Mouse (Mus musculus) CD4-positive naive resting alpha-beta T cell, adult 76 days (primary cell): ENCODE measurements around the gene Oas3. TPM values are rescaled to one million over a fixed set of nuclear protein-coding genes. Genes with fewer than 3 reads are reported as not detected.

Experiments used
- total RNA-seq: library from RNA; stranded (reverse); gene quantifications from one replicate; pipeline ENCODE4 v1.2.4, GENCODE M21; 2023

The Oas3 gene
- 8.6 TPM for total RNA-seq

GRCm38 (mm10) chr5:120777478-120777877 lies at the start of gene Oas3:
Gene Oas3 (minus strand): TSS chr5:120777661.

DNA sequence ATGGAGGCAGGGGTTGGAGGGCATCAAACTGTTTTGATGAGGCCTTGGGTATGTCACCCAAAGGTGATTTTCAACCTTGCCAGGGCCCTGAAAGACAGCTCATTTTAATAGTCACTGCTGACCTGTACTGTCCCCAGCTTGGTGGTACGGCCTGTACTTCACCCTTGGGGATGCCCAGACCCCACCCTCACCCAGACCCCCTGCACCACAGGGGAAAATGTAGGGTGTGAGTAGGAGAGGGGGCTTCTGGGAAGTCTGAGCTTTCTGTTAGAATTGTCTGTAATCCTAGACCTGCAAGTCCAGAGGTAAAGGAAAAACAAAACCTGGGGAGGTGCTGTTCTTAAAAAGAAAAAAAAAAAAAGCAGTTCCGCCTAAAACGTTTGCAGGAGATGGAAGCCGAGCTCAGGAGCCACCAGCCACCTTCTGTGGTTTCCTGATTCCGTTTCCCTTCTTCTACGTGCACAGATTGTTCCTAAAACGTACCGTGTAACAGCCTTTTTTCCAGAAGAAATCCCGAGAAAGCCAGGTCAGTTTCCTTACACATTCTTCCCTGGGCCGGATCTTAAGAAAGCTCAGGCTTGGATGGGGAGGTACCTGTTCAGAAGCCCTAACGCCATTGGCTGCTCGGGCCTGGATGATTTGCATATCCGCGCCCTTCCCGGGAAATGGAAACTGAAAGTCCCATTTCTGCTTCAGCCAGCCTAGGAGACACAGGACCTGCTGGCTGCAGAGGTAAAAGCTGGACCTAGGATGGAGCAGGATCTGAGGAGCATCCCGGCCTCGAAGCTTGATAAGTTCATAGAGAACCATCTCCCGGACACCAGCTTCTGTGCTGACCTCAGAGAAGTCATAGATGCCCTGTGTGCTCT lies 34.7 kb upstream of the Oas3 start, which contains the start of gene Oas1c:
Gene Oas1c, minus strand, starts transcription at position 564 of the 869 bp plus-strand sequence.

GRCm38 (mm10) chr5:120795480-120796034 lies 18.1 kb upstream of the Oas3 start, which contains the start of gene Oas1e:
Gene Oas1e (minus strand): TSS chr5:120795530.

GRCm38 (mm10) chr5:120749688-120750087 lies 27.8 kb downstream of the Oas3 start, which contains the start of gene Oas2:
Gene Oas2 (minus strand): TSS chr5:120749853.

DNA sequence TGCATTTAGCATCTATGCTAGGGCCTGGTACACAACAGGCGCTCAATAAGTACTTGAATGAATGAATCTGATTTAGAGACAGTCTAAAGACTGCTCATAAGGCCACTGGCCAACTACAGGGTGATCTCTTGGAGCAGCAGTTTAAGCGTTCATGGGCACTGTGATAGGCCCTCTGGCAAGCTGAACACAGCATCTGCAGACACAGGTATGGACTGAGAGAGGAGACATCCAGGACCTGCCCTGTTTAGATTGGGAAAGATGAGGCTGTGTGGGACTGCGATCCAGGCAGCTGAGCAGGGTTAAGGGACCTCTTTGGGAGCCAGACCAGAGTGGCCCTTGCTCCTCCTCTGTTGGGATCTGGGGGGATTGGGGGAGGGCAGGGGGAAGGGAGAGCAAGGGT lies 65.6 kb downstream of the Oas3 start, which contains the start of gene Dtx1:
Gene Dtx1, minus strand, starts transcription at position 101 of the 400 bp plus-strand sequence.

Other genes with a start within 250 kb of the Oas3 start
- gene Tpcn1, start 189.0 kb downstream of the Oas3 start, total RNA-seq: 43.1 TPM
- 0.91 TPM for gene Iqcd, start 188.6 kb downstream of the Oas3 start, total RNA-seq
- gene Rita1, start 165.1 kb downstream of the Oas3 start, total RNA-seq: 4.6 TPM
- 116 TPM for gene Ddx54, start 164.9 kb downstream of the Oas3 start, total RNA-seq
- gene Cfap73, start 143.4 kb downstream of the Oas3 start, total RNA-seq: not detected
- 23.9 TPM for gene Rasal1, start 128.8 kb downstream of the Oas3 start, total RNA-seq
- 197 TPM for gene Dtx1, start 65.7 kb downstream of the Oas3 start, total RNA-seq
- 12.6 TPM for gene Oas2, start 27.8 kb downstream of the Oas3 start, total RNA-seq
- gene Oas1e, start 17.9 kb upstream of the Oas3 start, total RNA-seq: 0.41 TPM
- 10.5 TPM for gene Oas1c, start 34.9 kb upstream of the Oas3 start, total RNA-seq
- gene Oas1f, start 69.7 kb upstream of the Oas3 start, total RNA-seq: not detected
- gene Oas1h, start 83.8 kb upstream of the Oas3 start, total RNA-seq: not detected
- not detected for gene Oas1g, start 110.0 kb upstream of the Oas3 start, total RNA-seq
- 4.7 TPM for gene Oas1a, start 129.9 kb upstream of the Oas3 start, total RNA-seq
- gene Oas1d, start 136.9 kb upstream of the Oas3 start, total RNA-seq: not detected
- not detected for gene Rph3a, start 232.4 kb upstream of the Oas3 start, total RNA-seq